23 mouse cellular contexts compared by ENCODE assay signal in the genomic region with DNA sequence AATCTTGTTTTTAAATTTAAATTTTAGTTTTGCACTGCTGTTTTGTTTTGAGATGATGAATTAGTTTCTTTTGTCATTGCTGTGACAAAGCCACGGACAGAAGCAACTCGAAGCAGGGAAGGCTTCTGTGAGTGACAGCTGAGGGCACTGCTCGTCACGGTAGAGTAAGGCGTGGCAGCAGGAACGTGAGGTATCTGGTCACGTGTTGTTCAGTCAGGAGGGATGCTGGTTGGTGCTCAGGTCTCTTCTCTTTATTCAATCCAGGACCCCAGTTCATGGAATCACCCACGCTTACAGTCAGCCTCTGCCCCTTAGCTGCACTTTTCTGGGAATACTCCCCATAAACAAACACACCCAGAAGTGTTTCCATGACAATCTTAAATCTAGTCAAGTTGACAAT.
"Had no signal": no experiment of that assay in that cellular context is flagged by ENCODE, and none has a peak within 500 bp of the region (broad histone marks: within the 10 kb centered on the region; RNA-seq: fewer than 3 reads in every experiment).

No protein-coding gene starts in this region.

- H3K27ac ChIP-seq: heart, embryonic 10.5 days; heart, embryonic 13.5 days; heart, embryonic 15.5 days; hindbrain, embryonic 13.5 days; hindbrain, embryonic 15.5 days; hindbrain, postnatal 0 days; kidney, embryonic 15.5 days; kidney, postnatal 0 days; left cerebral cortex, adult 2 months; limb, embryonic 10.5 days; limb, embryonic 12.5 days; liver, embryonic 14.5 days had no signal

- H3K4me3 ChIP-seq: heart, embryonic 10.5 days; heart, embryonic 13.5 days; heart, embryonic 15.5 days; hindbrain, embryonic 13.5 days; hindbrain, embryonic 15.5 days; kidney, embryonic 15.5 days; left cerebral cortex, adult 2 months; limb, embryonic 10.5 days; limb, embryonic 12.5 days had no signal

- H3K36me3 ChIP-seq: heart, embryonic 10.5 days; heart, embryonic 13.5 days; heart, embryonic 15.5 days; hindbrain, embryonic 13.5 days; hindbrain, embryonic 15.5 days; kidney, embryonic 15.5 days; limb, embryonic 10.5 days; limb, embryonic 12.5 days had no signal

- H3K9ac ChIP-seq: heart, embryonic 13.5 days; heart, embryonic 15.5 days; hindbrain, embryonic 13.5 days; hindbrain, embryonic 15.5 days; kidney, embryonic 15.5 days; limb, embryonic 12.5 days; liver, embryonic 14.5 days had no signal

- H3K4me2 ChIP-seq: heart, embryonic 13.5 days; heart, embryonic 15.5 days; hindbrain, embryonic 13.5 days; hindbrain, embryonic 15.5 days; kidney, embryonic 15.5 days; limb, embryonic 12.5 days had no signal

- DNase-seq: gastrocnemius, postnatal 14 days; gastrocnemius, postnatal 36 days; heart, adult 18-20 months; heart, postnatal 14 days; heart, postnatal 36 days; kidney, adult 11 months; kidney, adult 2 months; kidney, adult 9 months; kidney, postnatal 14 days; kidney, postnatal 36 days had no signal

- H3K9me3 ChIP-seq: heart, embryonic 10.5 days; heart, embryonic 13.5 days; heart, embryonic 15.5 days; hindbrain, embryonic 13.5 days; hindbrain, embryonic 15.5 days; kidney, embryonic 15.5 days; limb, embryonic 10.5 days; limb, embryonic 12.5 days had no signal

- H3K27me3 ChIP-seq: heart, embryonic 13.5 days; heart, embryonic 15.5 days; hindbrain, embryonic 13.5 days; hindbrain, embryonic 15.5 days; kidney, embryonic 15.5 days; limb, embryonic 12.5 days had no signal

- ATAC-seq: hindbrain, postnatal 0 days; intestine, embryonic 16.5 days had no signal

- H3K4me1 ChIP-seq: heart, embryonic 10.5 days; heart, embryonic 13.5 days; heart, embryonic 15.5 days; hindbrain, embryonic 13.5 days; hindbrain, embryonic 15.5 days; kidney, embryonic 15.5 days; limb, embryonic 10.5 days had no signal
